Mouse (Mus musculus): ENCODE data around the gene Fam83e. TPM values are rescaled to one million over a fixed set of nuclear protein-coding genes. Genes with fewer than 3 reads are reported as not detected.

The Fam83e gene
- polyA plus RNA-seq, 1 experiment from 2014 or later: 16.0 TPM

GRCm38 (mm10) chr7:45723301-45723700 is 2.3 kb downstream of the Fam83e start:
- no peak overlapping the region for H3K27ac ChIP-seq (ENCODE audit: low read length)
- no peaks in the 10 kb centered on the region for H3K27me3 ChIP-seq (ENCODE audit: control insufficient read depth, insufficient read depth, low read length)
- WGBS: 83% methylated on average over 4 of the region's 4 CpGs
- H3K36me3 ChIP-seq (ENCODE audit: control insufficient read depth, insufficient read depth, low read length): peaks cover 12% of the 10 kb centered on the region
- no peak overlapping the region for H3K9ac ChIP-seq (ENCODE audit: low read length)
- no peaks in the 10 kb centered on the region for H3K9me3 ChIP-seq (replicated peaks; ENCODE audit: control insufficient read depth, low read length)
- peaks cover 18% of the 10 kb centered on the region for H3K4me1 ChIP-seq (ENCODE audit: control insufficient read depth, insufficient read depth, low read length)
- ATAC-seq (ENCODE audit: insufficient read depth, low FRiP score): no peak
- H3K4me2 ChIP-seq (ENCODE audit: low read depth, low read length): no peak overlapping the region
- H3K4me3 ChIP-seq (replicated peaks; ENCODE audit: low read length): no peak overlapping the region

DNA sequence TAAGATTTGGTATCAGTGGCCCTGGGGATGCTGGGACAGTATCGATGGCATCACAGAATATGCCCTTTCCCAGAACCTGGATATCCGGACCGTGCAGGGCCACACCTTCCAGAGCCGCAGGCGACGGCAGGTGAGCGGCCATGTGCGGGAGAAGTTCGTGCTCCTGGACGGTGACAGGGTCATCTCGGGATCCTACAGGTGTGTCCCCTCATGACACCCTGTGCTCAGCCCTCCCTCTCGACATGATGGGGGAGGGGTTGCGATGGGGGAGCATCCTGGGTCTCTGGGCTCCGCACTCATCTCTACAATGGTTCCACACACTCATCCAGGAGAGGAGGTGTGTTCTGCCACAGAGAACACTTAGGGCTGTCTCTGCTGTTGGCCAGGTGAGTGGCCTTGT is 2.8 kb downstream of the Fam83e start:
- Histone ChIP-seq H3K9me3 (replicated peaks; ENCODE audit: control insufficient read depth, low read length) (no peaks in the 10 kb centered on the region), H3K4me1 (ENCODE audit: control insufficient read depth, insufficient read depth, low read length) (peaks cover 16% of the 10 kb centered on the region), H3K4me2 (ENCODE audit: low read depth, low read length) (no peak overlapping the region), H3K9ac (ENCODE audit: low read length) (no peak overlapping the region), H3K27me3 (ENCODE audit: control insufficient read depth, insufficient read depth, low read length) (no peaks in the 10 kb centered on the region), H3K36me3 (ENCODE audit: control insufficient read depth, insufficient read depth, low read length) (peaks cover 12% of the 10 kb centered on the region), H3K4me3 (replicated peaks; ENCODE audit: low read length) (no peak overlapping the region), H3K27ac (ENCODE audit: low read length) (no peak overlapping the region)
- ATAC-seq (ENCODE audit: insufficient read depth, low FRiP score): no peak
- WGBS: 90% methylated on average over 14 of the region's 14 CpGs

DNA sequence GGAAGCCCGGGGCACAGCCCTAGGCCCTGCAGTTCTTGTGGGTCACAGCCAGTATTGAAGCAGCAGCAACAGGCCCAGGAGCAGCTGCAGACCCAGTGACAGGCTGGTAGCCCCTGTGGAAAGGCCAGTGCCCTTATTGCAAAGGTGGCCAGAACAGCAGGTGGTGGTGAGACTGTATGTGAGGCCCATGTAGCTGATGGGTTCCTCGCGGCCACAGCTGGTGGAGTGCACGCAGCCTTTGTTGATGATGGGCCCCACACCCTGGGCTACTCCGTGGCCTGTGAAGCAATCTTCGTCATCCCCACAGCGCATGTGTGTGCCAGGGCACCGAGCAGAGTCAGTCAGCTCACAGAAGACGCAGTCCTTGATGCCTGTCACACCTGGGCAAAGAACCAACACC is 4.1 kb downstream of the Fam83e start:
- no peak for ATAC-seq (ENCODE audit: insufficient read depth, low FRiP score)
- Histone ChIP-seq H3K4me2 (ENCODE audit: low read depth, low read length) (no peak overlapping the region), H3K4me3 (replicated peaks; ENCODE audit: low read length) (no peak overlapping the region), H3K4me1 (ENCODE audit: control insufficient read depth, insufficient read depth, low read length) (peaks cover 6% of the 10 kb centered on the region; the same call in 1 of the 2 replicates), H3K36me3 (ENCODE audit: control insufficient read depth, insufficient read depth, low read length) (peaks cover 6% of the 10 kb centered on the region; the same call in 1 of the 2 replicates), H3K27me3 (ENCODE audit: control insufficient read depth, insufficient read depth, low read length) (no peaks in the 10 kb centered on the region), H3K27ac (ENCODE audit: low read length) (no peak overlapping the region), H3K9ac (ENCODE audit: low read length) (no peak overlapping the region), H3K9me3 (replicated peaks; ENCODE audit: control insufficient read depth, low read length) (no peaks in the 10 kb centered on the region)
- WGBS: 90% methylated on average over 9 of the region's 9 CpGs

- no peaks in the 10 kb centered on the region for H3K27me3 ChIP-seq (ENCODE audit: control insufficient read depth, insufficient read depth, low read length)
- H3K9ac ChIP-seq (ENCODE audit: low read length): no peak within 1 kb of the TSS
- no peak within 1 kb of the TSS for H3K27ac ChIP-seq (ENCODE audit: low read length)
- H3K9me3 ChIP-seq (replicated peaks; ENCODE audit: control insufficient read depth, low read length): no peaks in the 10 kb centered on the region
- WGBS: 86% methylated on average over 11 of the region's 11 CpGs
- peaks cover 11% of the 10 kb centered on the region for H3K4me1 ChIP-seq (ENCODE audit: control insufficient read depth, insufficient read depth, low read length)
- H3K36me3 ChIP-seq (ENCODE audit: control insufficient read depth, insufficient read depth, low read length): peaks cover 4% of the 10 kb centered on the region; the same call in 1 of the 2 replicates
- H3K4me3 ChIP-seq (replicated peaks; ENCODE audit: low read length): no peak within 1 kb of the TSS
- ATAC-seq (ENCODE audit: insufficient read depth, low FRiP score): no peak
- H3K4me2 ChIP-seq (ENCODE audit: low read depth, low read length): no peak within 1 kb of the TSS
These were observed 4.7 kb downstream of the Fam83e start, which contains the start of gene Spaca4 for GRCm38 (mm10) chr7:45725713-45726112. TSS of gene Spaca4 (minus strand) at chr7:45725813.

GRCm38 (mm10) chr7:45726419-45726818 is 5.4 kb downstream of the Fam83e start:
- Histone ChIP-seq H3K4me2 (ENCODE audit: low read depth, low read length) (no peak overlapping the region), H3K4me3 (replicated peaks; ENCODE audit: low read length) (no peak overlapping the region), H3K36me3 (ENCODE audit: control insufficient read depth, insufficient read depth, low read length) (peaks cover 4% of the 10 kb centered on the region; the same call in 1 of the 2 replicates), H3K9me3 (replicated peaks; ENCODE audit: control insufficient read depth, low read length) (no peaks in the 10 kb centered on the region), H3K9ac (ENCODE audit: low read length) (no peak overlapping the region), H3K27ac (ENCODE audit: low read length) (no peak overlapping the region), H3K4me1 (ENCODE audit: control insufficient read depth, insufficient read depth, low read length) (peaks cover 17% of the 10 kb centered on the region), H3K27me3 (ENCODE audit: control insufficient read depth, insufficient read depth, low read length) (no peaks in the 10 kb centered on the region)
- 90% methylated on average over 10 of the region's 10 CpGs for WGBS
- no peak for ATAC-seq (ENCODE audit: insufficient read depth, low FRiP score)

- 53% methylated on average over 3 of the region's 3 CpGs for WGBS
- Histone ChIP-seq H3K9me3 (replicated peaks; ENCODE audit: control insufficient read depth, low read length) (no peaks in the 10 kb centered on the region), H3K36me3 (ENCODE audit: control insufficient read depth, insufficient read depth, low read length) (peaks cover 4% of the 10 kb centered on the region; the same call in 1 of the 2 replicates), H3K4me3 (replicated peaks; ENCODE audit: low read length) (no peak overlapping the region), H3K27me3 (ENCODE audit: control insufficient read depth, insufficient read depth, low read length) (no peaks in the 10 kb centered on the region), H3K4me2 (ENCODE audit: low read depth, low read length) (peak overlapping the region; percentile 19; the same call in 1 of the 2 replicates), H3K9ac (ENCODE audit: low read length) (no peak overlapping the region), H3K4me1 (ENCODE audit: control insufficient read depth, insufficient read depth, low read length) (peaks cover 17% of the 10 kb centered on the region), H3K27ac (ENCODE audit: low read length) (peak overlapping the region; percentile 75)
- ATAC-seq (ENCODE audit: insufficient read depth, low FRiP score): peak; percentile 56; the same call in 1 of the 2 replicates
These were observed 6.6 kb downstream of the Fam83e start for GRCm38 (mm10) chr7:45727625-45728024.

GRCm38 (mm10) chr7:45730727-45731431 is 9.9 kb downstream of the Fam83e start:
- no peaks in the 10 kb centered on the region for H3K36me3 ChIP-seq (ENCODE audit: control insufficient read depth, insufficient read depth, low read length)
- no peaks in the 10 kb centered on the region for H3K9me3 ChIP-seq (replicated peaks; ENCODE audit: control insufficient read depth, low read length)
- peaks cover 17% of the 10 kb centered on the region for H3K4me1 ChIP-seq (ENCODE audit: control insufficient read depth, insufficient read depth, low read length)
- peak overlapping the region; percentile 82 for H3K27ac ChIP-seq (ENCODE audit: low read length)
- H3K4me3 ChIP-seq (replicated peaks; ENCODE audit: low read length): no peak overlapping the region
- H3K27me3 ChIP-seq (ENCODE audit: control insufficient read depth, insufficient read depth, low read length): no peaks in the 10 kb centered on the region
- peak overlapping the region; percentile 43; the same call in 1 of the 2 replicates for H3K9ac ChIP-seq (ENCODE audit: low read length)
- 17% methylated on average over 16 of the region's 16 CpGs for WGBS
- no peak overlapping the region for H3K4me2 ChIP-seq (ENCODE audit: low read depth, low read length)
- ATAC-seq (ENCODE audit: insufficient read depth, low FRiP score): peak; percentile 35; the same call in 1 of the 2 replicates

DNA sequence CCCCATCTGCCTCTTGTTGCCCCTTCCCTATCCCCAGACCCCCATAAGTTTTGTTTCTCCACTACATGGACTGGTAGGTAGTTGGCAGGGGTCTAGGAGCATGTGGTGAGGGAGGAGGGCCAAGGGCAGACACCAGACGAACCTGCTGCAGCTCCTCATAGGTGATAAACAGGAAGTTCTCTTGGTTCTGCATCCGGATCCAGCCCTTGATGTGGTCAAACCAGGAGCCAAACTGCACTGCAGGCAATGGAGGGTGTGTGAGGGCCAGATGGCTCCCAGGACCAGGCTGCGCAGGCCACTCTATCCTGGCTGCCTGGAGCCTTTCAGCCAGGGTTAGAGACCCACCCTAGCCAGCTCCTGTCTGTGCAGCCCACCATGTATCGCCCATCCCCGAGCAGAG is 12.5 kb downstream of the Fam83e start:
- Histone ChIP-seq H3K4me2 (ENCODE audit: low read depth, low read length) (no peak overlapping the region), H3K9me3 (replicated peaks; ENCODE audit: control insufficient read depth, low read length) (no peaks in the 10 kb centered on the region), H3K9ac (ENCODE audit: low read length) (no peak overlapping the region), H3K27me3 (ENCODE audit: control insufficient read depth, insufficient read depth, low read length) (no peaks in the 10 kb centered on the region), H3K4me1 (ENCODE audit: control insufficient read depth, insufficient read depth, low read length) (peaks cover 12% of the 10 kb centered on the region), H3K36me3 (ENCODE audit: control insufficient read depth, insufficient read depth, low read length) (no peaks in the 10 kb centered on the region), H3K4me3 (replicated peaks; ENCODE audit: low read length) (no peak overlapping the region), H3K27ac (ENCODE audit: low read length) (no peak overlapping the region)
- no peak for ATAC-seq (ENCODE audit: insufficient read depth, low FRiP score)
- 82% methylated on average over 5 of the region's 5 CpGs for WGBS

DNA sequence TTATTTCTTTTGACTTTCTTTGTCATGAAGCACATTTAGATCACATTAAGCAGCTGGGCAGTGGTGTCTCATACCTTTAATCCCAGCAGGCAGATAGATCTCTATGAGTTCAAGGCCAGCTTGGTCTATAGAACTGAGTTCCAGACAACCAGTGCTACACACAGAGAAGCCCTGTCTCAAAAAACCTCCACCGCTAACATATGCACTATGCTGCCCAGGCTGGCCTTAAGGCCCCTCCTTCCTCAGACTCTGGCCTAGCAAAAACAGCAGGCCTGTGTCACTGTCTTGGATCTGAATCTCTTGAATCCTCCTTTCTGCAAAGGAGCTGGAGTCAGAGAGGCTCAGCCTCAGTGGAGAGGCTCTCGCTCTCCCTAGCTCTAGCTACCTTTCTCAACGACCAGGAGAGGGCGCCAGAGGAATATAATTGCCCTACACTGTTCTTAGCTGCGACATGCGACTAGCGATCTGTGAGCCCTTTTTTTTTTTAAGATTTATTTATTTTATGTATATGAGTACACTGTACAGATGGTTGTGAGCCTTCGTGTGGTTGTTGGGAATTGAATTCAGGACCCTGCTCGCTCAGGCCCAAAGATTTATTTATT is 18.3 kb downstream of the Fam83e start:
- 7% methylated on average over 9 of the region's 9 CpGs for WGBS
- Histone ChIP-seq H3K4me2 (ENCODE audit: low read depth, low read length) (no peak overlapping the region), H3K9me3 (replicated peaks; ENCODE audit: control insufficient read depth, low read length) (no peaks in the 10 kb centered on the region), H3K4me3 (replicated peaks; ENCODE audit: low read length) (no peak overlapping the region), H3K4me1 (ENCODE audit: control insufficient read depth, insufficient read depth, low read length) (no peaks in the 10 kb centered on the region), H3K27ac (ENCODE audit: low read length) (no peak overlapping the region), H3K9ac (ENCODE audit: low read length) (no peak overlapping the region), H3K27me3 (ENCODE audit: control insufficient read depth, insufficient read depth, low read length) (no peaks in the 10 kb centered on the region), H3K36me3 (ENCODE audit: control insufficient read depth, insufficient read depth, low read length) (no peaks in the 10 kb centered on the region)
- ATAC-seq (ENCODE audit: insufficient read depth, low FRiP score): peak; percentile 77; the same call in 1 of the 2 replicates
